Mouse (Mus musculus): ENCODE measurements around the gene Adh1.

The Adh1 gene

GRCm38 (mm10) chr3:138238046-138238445 lies 22.7 kb upstream of the Adh1 start:
- in situ Hi-C loops (cut with MboI; ENCODE audit: unreplicated experiment in 2 of 2) = loop anchor here (5.0 to 25.0 kb wide), 3 partner anchors 179 to 949 kb away; partner anchors contain the start of gene Adh4 (in 1 of the 2)

GRCm38 (mm10) chr3:138239461-138239860 lies 21.3 kb upstream of the Adh1 start:
- in situ Hi-C loops (cut with MboI; ENCODE audit: unreplicated experiment in 2 of 2) = loop anchor here (5.0 to 25.0 kb wide), 3 partner anchors 178 to 948 kb away; partner anchors contain the start of gene Adh4 (in 1 of the 2)

GRCm38 (mm10) chr3:138240411-138240810 lies 20.4 kb upstream of the Adh1 start:
- in situ Hi-C loops (cut with MboI; ENCODE audit: unreplicated experiment in 2 of 2) = loop anchor here (25.0 kb wide), 2 partner anchors 672 to 947 kb away; no protein-coding TSS in a partner anchor

- in situ Hi-C loops (cut with MboI; ENCODE audit: unreplicated experiment in 2 of 2) = loop anchor here (25.0 kb wide), 2 partner anchors 671 to 946 kb away; no protein-coding TSS in a partner anchor
Observed at GRCm38 (mm10) chr3:138240942-138241341, 19.8 kb upstream of the Adh1 start.

- in situ Hi-C loops (cut with MboI; ENCODE audit: unreplicated experiment in 2 of 2) = loop anchor here (25.0 kb wide), 2 partner anchors 671 to 946 kb away; no protein-coding TSS in a partner anchor
Observed at GRCm38 (mm10) chr3:138241371-138241770, 19.4 kb upstream of the Adh1 start.

- in situ Hi-C loops (cut with MboI; ENCODE audit: unreplicated experiment in 2 of 2) = loop anchor here (25.0 kb wide), 2 partner anchors 670 to 945 kb away; no protein-coding TSS in a partner anchor
Observed at GRCm38 (mm10) chr3:138242021-138242726, 18.6 kb upstream of the Adh1 start.

GRCm38 (mm10) chr3:138242933-138243332 lies 17.9 kb upstream of the Adh1 start:
- in situ Hi-C loops (cut with MboI; ENCODE audit: unreplicated experiment in 2 of 2) = loop anchor here (25.0 kb wide), 2 partner anchors 669 to 944 kb away; no protein-coding TSS in a partner anchor

- in situ Hi-C loops (cut with MboI; ENCODE audit: unreplicated experiment in 2 of 2) = loop anchor here (25.0 kb wide), 2 partner anchors 668 to 943 kb away; no protein-coding TSS in a partner anchor
Observed at GRCm38 (mm10) chr3:138244338-138244874, 16.4 kb upstream of the Adh1 start.

GRCm38 (mm10) chr3:138246511-138247020 lies 14.2 kb upstream of the Adh1 start:
- in situ Hi-C loops (cut with MboI; ENCODE audit: unreplicated experiment in 2 of 2) = loop anchor here (25.0 kb wide), 2 partner anchors 666 to 941 kb away; no protein-coding TSS in a partner anchor

GRCm38 (mm10) chr3:138247241-138247640 lies 13.6 kb upstream of the Adh1 start:
- in situ Hi-C loops (cut with MboI; ENCODE audit: unreplicated experiment in 2 of 2) = loop anchor here (25.0 kb wide), 2 partner anchors 665 to 940 kb away; no protein-coding TSS in a partner anchor

- in situ Hi-C loops (cut with MboI; ENCODE audit: unreplicated experiment in 2 of 2) = loop anchor here (25.0 kb wide), 2 partner anchors 664 to 939 kb away; no protein-coding TSS in a partner anchor
Observed at GRCm38 (mm10) chr3:138248011-138248410, 12.8 kb upstream of the Adh1 start.

- in situ Hi-C loops (cut with MboI; ENCODE audit: unreplicated experiment in 2 of 2) = loop anchor here (25.0 kb wide), 2 partner anchors 664 to 939 kb away; no protein-coding TSS in a partner anchor
Observed at GRCm38 (mm10) chr3:138248746-138249145, 12.0 kb upstream of the Adh1 start.

GRCm38 (mm10) chr3:138251156-138251555 lies 9.6 kb upstream of the Adh1 start:
- in situ Hi-C loops (cut with MboI; ENCODE audit: unreplicated experiment in 2 of 2) = no loop called here

- in situ Hi-C loops (cut with MboI; ENCODE audit: unreplicated experiment in 2 of 2) = no loop called here
Observed at GRCm38 (mm10) chr3:138254205-138254604, 6.6 kb upstream of the Adh1 start.

- in situ Hi-C loops (cut with MboI; ENCODE audit: unreplicated experiment in 2 of 2) = no loop called here
Observed at GRCm38 (mm10) chr3:138255366-138255765, 5.4 kb upstream of the Adh1 start.

- in situ Hi-C loops (cut with MboI; ENCODE audit: unreplicated experiment in 2 of 2) = no loop called here
Observed at GRCm38 (mm10) chr3:138255780-138256550, 4.8 kb upstream of the Adh1 start.

GRCm38 (mm10) chr3:138262568-138262967 lies 1.8 kb downstream of the Adh1 start:
- in situ Hi-C loops (cut with MboI; ENCODE audit: unreplicated experiment in 2 of 2) = no loop called here

- in situ Hi-C loops (cut with MboI; ENCODE audit: unreplicated experiment in 2 of 2) = no loop called here
Observed at GRCm38 (mm10) chr3:138263154-138263930, 2.6 kb downstream of the Adh1 start.

- in situ Hi-C loops (cut with MboI; ENCODE audit: unreplicated experiment in 2 of 2) = no loop called here
Observed at GRCm38 (mm10) chr3:138264648-138265047, 3.9 kb downstream of the Adh1 start.

- in situ Hi-C loops (cut with MboI; ENCODE audit: unreplicated experiment in 2 of 2) = no loop called here
Observed at GRCm38 (mm10) chr3:138270507-138270906, 9.7 kb downstream of the Adh1 start.

Measured in v-Abl transformed pro-B cells (cell line).